Mouse (Mus musculus) kidney, adult 2 months (tissue): ENCODE measurements at regions not wholly inside any gene's neighbourhood (a gene's known extent, or its start where the extent isn't known, plus 50 kb on each side); places are given as distances from the start of the nearest gene placed in this dataset.

Experiments
- CTCF ChIP-seq: fragments of 200-500 bp; conservative IDR thresholded peaks from 2 replicates; pipeline ENCODE4 v1.5.1; 2011; ENCODE audit warnings: low read depth, mild to moderate bottlenecking, control low read depth, low read length, moderate library complexity, mixed read lengths; ENCODE audit not compliant: insufficient read depth, insufficient read length
- POLR2A ChIP-seq: fragments of 200-500 bp; IDR thresholded peaks from one replicate; pipeline ENCODE4 v1.6.1; 2011; ENCODE audit warnings: low read depth, low read length, control low read depth

DNA sequence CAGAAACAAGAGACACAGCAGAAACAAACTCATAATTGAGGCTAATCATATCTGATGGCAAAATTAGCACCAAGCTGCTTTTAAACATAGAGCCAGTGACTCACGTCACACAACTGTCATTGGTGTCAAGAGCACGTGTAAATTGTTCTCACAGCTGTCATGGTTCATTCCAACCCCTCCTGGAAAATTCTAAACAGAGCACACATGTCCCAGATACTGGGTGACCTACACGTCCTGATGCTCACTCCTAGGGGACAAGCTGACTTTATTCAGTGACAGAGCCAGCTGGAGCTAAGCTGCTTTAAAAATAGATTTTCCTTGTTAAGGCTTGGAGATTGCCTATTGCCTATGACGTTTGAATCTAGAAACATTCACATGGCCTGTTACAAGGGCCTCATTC is 304.1 kb downstream of the 1500009L16Rik start:
- TF ChIP-seq CTCF (no peak), POLR2A (no peak)
